Mouse (Mus musculus) limb, embryonic 13.5 days (tissue): ENCODE measurements around the gene Etl4. TPM values are rescaled to one million over a fixed set of nuclear protein-coding genes. Genes with fewer than 3 reads are reported as not detected.

Source experiments
- microRNA-seq: library from miRNA; unstranded; fragments of <30 nt; microRNA quantifications from one replicate; pipeline ENCODE4, GENCODE M21; 2016
- polyA plus RNA-seq: library from polyadenylated mRNA; unstranded; fragments of >200 nt; fragmentation: Nextera tagmentation; extraction: Ambion mirVana; gene quantifications from 2 replicates; pipeline ENCODE4 v1.2.1, GENCODE M21; 2015

The Etl4 gene
- polyA plus RNA-seq, 1 experiment from 2014 or later, result 25.6 TPM

Small RNAs within 50 kb of the gene (microRNA-seq; reads per million reads assigned to microRNA genes)
- not detected for gene Gm44457
